Mouse (Mus musculus): ENCODE measurements around the gene Gnai3.

Gnai3 gene

DNA sequence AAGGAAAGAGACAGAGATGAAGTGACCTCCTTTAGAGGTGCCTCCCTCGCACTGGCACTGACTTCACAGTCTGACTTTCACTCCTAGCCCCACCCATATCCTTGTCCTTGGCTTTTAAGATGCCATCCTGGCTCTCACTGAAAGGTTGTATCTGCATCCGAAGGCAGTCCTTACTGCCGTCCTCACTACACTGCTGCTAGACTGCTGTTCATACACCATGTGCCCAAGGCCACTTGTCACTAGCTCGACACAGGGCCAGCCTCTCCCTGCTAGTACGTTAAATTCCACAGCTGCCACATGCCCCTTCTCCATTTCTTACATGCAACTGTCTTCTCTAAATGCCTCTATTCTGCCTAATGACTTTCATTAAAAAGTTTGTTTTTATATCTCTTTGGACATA, 34.6 kb downstream of the Gnai3 start:
- DNase-seq (ENCODE audit: inconsistent ontology term), result no peak

DNA sequence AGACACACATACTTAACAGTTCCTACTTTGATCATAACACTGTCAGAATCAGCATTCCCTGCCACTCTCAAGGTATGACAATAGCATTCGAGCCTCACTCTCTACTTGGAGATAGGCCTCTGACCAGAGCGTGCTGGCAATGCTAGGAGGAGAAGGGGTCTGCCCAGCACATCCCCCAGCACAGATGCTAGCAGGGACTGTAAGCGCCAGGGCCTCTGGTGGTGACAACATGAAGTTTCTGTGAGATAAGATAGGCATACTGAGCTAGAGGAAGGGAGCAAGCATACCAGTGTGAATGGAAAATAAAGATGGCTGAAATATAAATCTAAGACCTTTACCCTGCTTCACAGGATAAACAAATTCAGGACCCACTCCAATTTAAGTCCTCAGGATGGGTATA, 40.7 kb downstream of the Gnai3 start:
- DNase-seq (ENCODE audit: inconsistent ontology term), result no peak

DNA sequence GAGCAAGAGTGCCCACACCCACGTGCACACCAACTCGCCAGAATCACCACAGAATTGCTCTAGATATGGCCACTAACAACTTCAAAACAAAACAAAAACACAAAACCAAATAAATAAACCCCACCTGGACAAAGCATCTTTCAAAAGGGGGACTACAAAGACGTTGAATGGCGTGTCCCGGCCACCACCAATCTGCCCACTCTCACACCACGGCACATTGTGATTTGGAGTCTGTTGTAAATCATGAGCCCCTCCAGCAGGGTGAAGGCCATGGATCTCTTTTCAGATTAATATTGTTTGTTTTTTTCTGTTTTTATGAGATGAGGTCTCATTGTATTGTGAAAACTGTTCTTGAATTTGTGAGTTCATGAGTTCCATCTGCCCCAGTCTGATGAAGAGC, 43.9 kb downstream of the Gnai3 start:
- no peak for DNase-seq (ENCODE audit: inconsistent ontology term)

DNA sequence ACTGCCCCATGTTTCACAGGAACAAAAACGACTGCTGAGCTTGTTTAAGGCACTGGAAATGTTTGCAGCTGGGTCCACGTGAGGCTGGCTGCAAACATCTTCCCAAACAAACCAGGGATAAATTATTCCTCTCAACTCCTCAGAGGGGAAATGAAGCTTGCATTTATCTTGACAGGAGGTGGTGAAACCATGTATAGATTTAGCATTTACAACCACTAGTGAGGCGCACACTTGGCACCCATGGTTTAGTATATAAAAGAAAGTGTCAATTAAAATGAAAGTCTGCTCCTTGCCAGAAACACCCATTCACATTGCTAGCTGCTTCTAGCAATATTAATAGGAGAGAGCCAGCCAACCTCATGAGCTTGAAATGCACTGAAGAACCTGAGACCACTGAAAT, 44.4 kb downstream of the Gnai3 start:
- DNase-seq (ENCODE audit: inconsistent ontology term), result no peak

GRCm38 (mm10) chr3:108098316-108098715, 47.6 kb downstream of the Gnai3 start:
- no peak for DNase-seq (ENCODE audit: inconsistent ontology term)

- no peak for DNase-seq (ENCODE audit: inconsistent ontology term)
These were observed 48.3 kb downstream of the Gnai3 start for GRCm38 (mm10) chr3:108097656-108098055.

- no peak for DNase-seq (ENCODE audit: inconsistent ontology term)
These were observed 49.2 kb downstream of the Gnai3 start for GRCm38 (mm10) chr3:108096726-108097125.

GRCm38 (mm10) chr3:108096226-108096625, 49.7 kb downstream of the Gnai3 start:
- no peak for DNase-seq (ENCODE audit: inconsistent ontology term)

DNA sequence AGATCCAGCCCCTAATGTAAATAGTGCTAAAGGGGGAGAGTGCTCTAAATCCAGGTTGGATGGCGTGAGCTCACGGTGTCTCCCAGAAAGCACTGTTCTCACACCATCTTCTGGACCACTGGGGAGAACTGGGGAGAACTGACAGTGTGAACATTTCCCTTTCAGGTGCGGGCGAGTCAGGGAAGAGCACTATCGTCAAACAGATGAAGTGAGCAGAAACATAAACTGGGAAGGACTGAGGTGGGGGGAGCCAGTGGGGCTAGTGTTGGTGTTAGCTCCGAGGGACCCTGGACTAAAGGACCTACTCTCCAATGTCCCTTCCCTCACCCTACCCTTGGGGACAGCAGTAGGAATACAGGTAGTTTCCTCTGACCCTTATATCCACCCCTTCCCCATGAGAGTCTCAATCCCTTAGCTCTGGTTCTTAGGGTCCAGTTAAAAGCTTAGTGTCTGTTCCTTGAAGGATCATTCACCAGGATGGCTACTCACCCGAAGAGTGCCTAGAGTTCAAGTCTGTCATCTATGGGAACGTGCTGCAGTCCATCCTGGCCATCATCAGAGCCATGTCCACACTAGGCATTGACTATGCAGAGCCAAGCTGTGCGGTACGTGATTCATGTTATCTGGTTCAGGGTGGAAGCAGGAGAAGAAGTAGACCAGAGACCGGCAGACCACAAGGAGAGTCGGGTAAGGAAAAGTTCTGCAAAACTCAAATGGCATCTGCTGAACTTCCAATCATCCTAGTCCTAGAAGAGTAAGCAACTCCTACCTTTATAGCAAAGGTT, 50.8 kb downstream of the Gnai3 start:
- no peak for DNase-seq (ENCODE audit: inconsistent ontology term)

GRCm38 (mm10) chr3:108094146-108094545, 51.8 kb downstream of the Gnai3 start:
- no peak for DNase-seq (ENCODE audit: inconsistent ontology term)

GRCm38 (mm10) chr3:108093306-108093705, 52.6 kb downstream of the Gnai3 start:
- no peak for DNase-seq (ENCODE audit: inconsistent ontology term)

DNA sequence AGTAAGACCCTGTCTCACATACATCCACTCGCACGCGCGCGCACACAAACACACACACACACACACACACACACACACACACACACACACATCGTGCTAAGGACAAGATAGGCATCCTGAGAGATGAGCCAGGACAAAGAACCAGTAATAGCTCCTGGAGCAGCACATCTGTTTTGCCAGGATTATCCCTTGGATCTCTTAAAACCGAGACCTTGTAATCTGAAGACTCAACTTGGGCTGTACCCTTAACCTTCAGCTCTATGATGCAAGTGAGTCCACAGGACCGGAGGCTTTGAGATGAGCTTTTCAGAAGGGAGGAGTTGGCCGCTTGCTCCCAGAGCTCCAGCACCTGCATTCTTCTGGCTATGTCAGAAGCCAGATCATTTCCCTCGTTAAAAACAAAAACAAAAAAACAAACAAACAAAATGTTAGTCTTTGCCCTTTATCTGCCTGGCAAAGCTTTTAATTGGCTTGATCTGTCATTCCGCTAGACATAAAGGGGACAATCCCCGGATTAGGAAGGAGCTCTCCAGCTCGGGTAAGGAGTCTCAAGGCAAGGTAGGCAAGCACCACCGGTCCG, 53.3 kb downstream of the Gnai3 start, which contains the start of gene Gnat2:
Gene Gnat2, plus strand, starts transcription at position 254 of the 580 bp plus-strand sequence.
- no peak for DNase-seq (ENCODE audit: inconsistent ontology term)

DNA sequence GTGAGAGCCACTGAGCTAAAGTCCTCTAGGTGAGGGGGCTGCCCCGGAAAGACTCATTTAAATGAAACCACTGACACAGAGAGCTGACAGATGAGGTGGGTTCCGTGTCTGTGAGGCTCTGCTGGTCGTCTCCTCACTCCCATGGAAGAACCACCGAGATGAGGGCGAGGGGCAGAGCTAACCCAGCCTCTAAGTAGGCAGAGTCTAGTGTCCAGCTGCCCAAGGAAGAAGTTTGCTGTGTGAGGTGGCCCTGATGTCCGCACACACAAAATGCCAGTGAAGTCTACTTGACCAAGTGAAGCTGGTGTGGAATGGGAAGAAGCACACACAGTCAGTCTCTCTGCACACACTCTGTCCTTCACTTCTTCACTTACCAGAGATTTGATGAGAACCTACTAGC, 53.9 kb downstream of the Gnai3 start:
- no peak for DNase-seq (ENCODE audit: inconsistent ontology term)

DNA sequence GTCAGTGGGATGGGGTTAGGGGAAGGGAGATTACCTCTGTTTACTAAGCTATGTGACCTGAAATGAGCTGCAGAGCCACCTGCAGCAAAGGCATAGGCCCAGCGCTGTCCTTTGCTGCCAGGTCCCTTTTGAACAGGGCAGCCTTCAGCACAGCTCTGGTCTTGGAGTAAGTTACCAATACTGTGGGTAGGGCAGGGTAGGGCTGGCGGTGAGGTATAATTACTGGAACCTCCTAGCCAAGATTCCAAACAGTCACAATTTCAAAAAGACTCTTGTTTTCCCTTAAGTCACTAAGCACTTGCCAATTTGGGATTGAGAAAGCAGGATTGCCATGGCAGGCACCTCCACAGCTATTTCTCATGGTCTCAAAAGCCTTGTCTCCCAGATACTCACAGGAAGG, 55.4 kb downstream of the Gnai3 start:
- DNase-seq (ENCODE audit: inconsistent ontology term), result no peak

GRCm38 (mm10) chr3:108089916-108090315, 56.0 kb downstream of the Gnai3 start:
- DNase-seq (ENCODE audit: inconsistent ontology term), result no peak

GRCm38 (mm10) chr3:108088842-108089380, 57.0 kb downstream of the Gnai3 start:
- no peak for DNase-seq (ENCODE audit: inconsistent ontology term)

DNA sequence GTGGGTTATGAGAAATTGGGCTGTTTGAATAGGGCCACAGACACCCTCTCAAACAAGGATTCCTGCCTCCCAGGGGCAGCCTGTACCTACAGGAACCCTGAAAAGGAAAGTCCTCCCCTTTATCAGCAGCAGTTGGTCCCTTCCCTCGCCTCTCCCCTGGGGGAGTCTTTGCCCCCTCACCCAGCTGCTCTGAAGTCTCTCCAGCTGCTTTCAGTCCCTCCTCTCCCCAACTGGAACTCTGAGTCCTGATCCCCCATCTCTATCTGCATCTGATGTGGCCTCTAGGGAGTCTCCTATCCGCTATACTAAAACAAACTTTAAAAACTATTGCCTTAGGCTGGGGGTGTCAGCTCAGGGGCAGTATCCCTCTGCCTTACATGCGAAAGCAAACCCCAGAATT, 58.6 kb downstream of the Gnai3 start:
- DNase-seq (ENCODE audit: inconsistent ontology term), result no peak

- DNase-seq (ENCODE audit: inconsistent ontology term), result peak; percentile 82
These were observed 59.4 kb downstream of the Gnai3 start, which contains the start of gene Ampd2 for GRCm38 (mm10) chr3:108086470-108086979. TSS of gene Ampd2 (minus strand) at chr3:108086651.

DNA sequence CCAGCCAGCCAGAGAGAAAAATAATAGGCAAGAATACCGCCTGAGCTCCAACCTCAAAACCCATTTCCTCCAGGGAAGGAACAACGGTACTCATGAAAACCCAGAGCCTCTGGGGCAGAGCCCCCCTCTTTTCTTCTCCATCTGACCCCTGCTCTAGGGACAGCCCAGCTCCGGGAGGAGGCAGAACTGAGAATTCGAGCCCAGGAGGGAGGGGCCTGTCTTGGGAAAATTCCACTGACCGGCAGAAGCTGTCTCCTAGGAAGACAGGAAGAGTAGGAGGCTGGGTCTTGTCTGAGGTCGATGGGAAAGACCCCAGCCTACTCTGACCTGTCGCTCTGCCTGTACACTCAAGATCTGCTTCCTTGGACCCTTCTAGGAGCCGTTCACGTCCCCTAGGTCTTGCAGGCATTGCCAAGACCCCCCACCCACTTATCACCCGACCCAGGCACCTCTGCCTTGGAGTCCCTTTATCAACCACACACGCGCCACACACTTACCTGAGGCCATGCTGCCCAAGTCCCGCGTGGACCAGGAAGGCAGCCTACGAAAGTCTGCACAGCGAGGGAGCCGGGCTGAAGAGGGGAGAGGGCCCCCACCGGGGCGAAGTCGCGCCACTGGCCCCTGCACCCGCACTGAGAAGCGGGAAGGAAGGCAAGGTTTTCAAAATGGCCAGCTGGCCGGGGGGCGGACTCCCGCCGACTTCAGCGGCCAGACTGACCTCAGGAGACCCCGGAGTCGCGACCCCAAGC, 60.1 kb downstream of the Gnai3 start:
- DNase-seq (ENCODE audit: inconsistent ontology term), result peak; percentile 89

- peak; percentile 98 for DNase-seq (ENCODE audit: inconsistent ontology term)
These were observed 60.6 kb downstream of the Gnai3 start for GRCm38 (mm10) chr3:108085281-108085720.

DNA sequence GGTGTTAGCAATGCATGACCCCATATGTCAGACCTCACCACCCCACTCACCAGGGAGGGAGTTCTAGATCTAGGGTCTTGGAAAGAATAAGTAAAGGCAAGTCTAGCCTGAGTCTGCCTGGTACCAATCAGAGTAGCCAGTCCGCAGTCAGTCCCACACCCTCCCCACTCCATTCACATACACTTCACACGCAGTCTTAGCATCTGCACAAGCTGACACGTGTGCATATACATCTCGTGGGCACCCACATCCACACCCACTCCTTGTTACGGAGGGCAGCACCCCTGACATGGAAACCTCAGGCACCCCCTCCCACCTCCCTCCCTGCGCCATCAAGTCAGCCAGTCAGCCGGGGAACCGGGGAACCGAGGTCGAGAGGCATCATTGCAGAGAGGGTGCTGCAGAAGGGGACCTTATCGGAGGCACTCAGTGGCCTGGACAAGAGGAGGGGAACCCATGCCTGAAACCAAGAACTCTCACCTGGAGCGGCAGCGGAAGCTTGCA, 61.1 kb downstream of the Gnai3 start:
- no peak for DNase-seq (ENCODE audit: inconsistent ontology term)

DNA sequence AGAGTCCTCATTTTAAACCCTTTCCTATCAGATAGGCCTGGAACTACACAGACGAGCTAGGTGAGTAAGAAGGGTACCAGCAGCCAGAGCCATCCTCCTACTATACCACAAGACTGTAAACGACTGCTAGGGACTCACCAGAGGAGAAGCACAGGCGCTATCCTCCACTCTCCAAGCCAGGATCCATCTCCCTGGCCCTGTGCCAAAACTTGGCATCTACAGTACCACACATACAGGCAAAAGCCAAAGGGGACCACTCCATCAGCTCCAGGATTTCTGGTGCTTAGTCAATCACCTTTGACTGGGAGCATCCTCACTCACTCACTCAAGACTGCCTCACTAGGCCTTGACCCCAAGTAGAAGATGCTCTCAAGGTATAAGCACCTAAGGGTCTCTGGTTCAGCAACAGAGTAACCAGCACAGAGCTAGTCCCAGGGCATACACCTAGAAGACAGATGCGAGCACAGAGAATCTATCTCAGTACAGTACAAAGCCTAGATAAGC, 62.0 kb downstream of the Gnai3 start:
- no peak for DNase-seq (ENCODE audit: inconsistent ontology term)
